Mouse (Mus musculus) myocyte (in vitro differentiated cells): ENCODE results near the gene Pak4. TPM values are rescaled to one million over a fixed set of nuclear protein-coding genes. Genes with fewer than 3 reads are reported as not detected.
"Not testable (repeated sequence)": the region's sequence is repeated elsewhere in the genome, so short reads cannot be mapped to it uniquely, and the experiment has no call there.

Experiments used
- H3K27me3 ChIP-seq: one replicate; pipeline ENCODE4 v1.6.1; 2011; ENCODE audit not compliant: control insufficient read depth, insufficient read depth, insufficient read length
- H3K36me3 ChIP-seq: one replicate; pipeline ENCODE4 v1.6.1; 2011; ENCODE audit not compliant: control insufficient read depth, insufficient read depth
- H3K4me2 ChIP-seq: one replicate; pipeline ENCODE4 v1.6.1; 2011; ENCODE audit warnings: low read depth, control low read depth
- H3K4me3 ChIP-seq: one replicate; pipeline ENCODE4 v1.5.1; 2011; ENCODE audit warnings: mild to moderate bottlenecking, control low read depth, moderate library complexity
- H3K79me2 ChIP-seq: one replicate; pipeline ENCODE4 v1.6.1; 2011; ENCODE audit not compliant: control insufficient read depth, insufficient read depth
- H3ac ChIP-seq: one replicate; pipeline ENCODE4 v1.6.1; 2011; ENCODE audit not compliant: control insufficient read depth, insufficient read length
- CEBPB ChIP-seq: IDR thresholded peaks from 2 replicates; pipeline ENCODE4 v1.6.1; 2011; ENCODE audit warnings: mild to moderate bottlenecking, moderate library complexity; ENCODE audit not compliant: poor library complexity, insufficient read depth, severe bottlenecking
- E2F4 ChIP-seq: IDR thresholded peaks from one replicate; pipeline ENCODE4 v1.6.1; 2011; ENCODE audit warnings: mild to moderate bottlenecking, control low read depth, moderate library complexity; ENCODE audit not compliant: insufficient read depth
- MAX ChIP-seq: IDR thresholded peaks from one replicate; pipeline ENCODE4 v1.6.1; 2011; ENCODE audit warnings: low read depth, mild to moderate bottlenecking, control low read depth
- MYOD1 ChIP-seq, 3 experiments: IDR thresholded peaks; one replicate each; pipeline ENCODE4 v1.6.1; 2011; ENCODE audit warnings: control low read depth in 2 of 3, low read depth in 2 of 3, mild to moderate bottlenecking in 2 of 3, moderate library complexity in 1 of 3; ENCODE audit not compliant: insufficient read length in 2 of 3, control insufficient read depth in 1 of 3
- MYOG ChIP-seq, 3 experiments: IDR thresholded peaks; one replicate each; pipeline ENCODE4 v1.6.1; 2011; ENCODE audit warnings: control low read depth in 2 of 3, low read depth in 2 of 3, mild to moderate bottlenecking in 2 of 3; ENCODE audit not compliant: insufficient read length in 2 of 3, control insufficient read depth in 1 of 3, insufficient read depth in 1 of 3
- POLR2A ChIP-seq: IDR thresholded peaks from one replicate; pipeline ENCODE4 v1.6.1; 2011; ENCODE audit warnings: low read depth, mild to moderate bottlenecking, control low read depth, moderate library complexity; ENCODE audit not compliant: insufficient read length
- POLR2AphosphoS2 ChIP-seq: IDR thresholded peaks from one replicate; pipeline ENCODE4 v1.6.1; 2011; ENCODE audit warnings: low read depth, control low read depth; ENCODE audit not compliant: insufficient read length
- REST ChIP-seq: IDR thresholded peaks from one replicate; pipeline ENCODE4 v1.6.1; 2011; ENCODE audit warnings: mild to moderate bottlenecking, control low read depth, moderate library complexity; ENCODE audit not compliant: insufficient read depth, insufficient read length
- SRF ChIP-seq: IDR thresholded peaks from one replicate; pipeline ENCODE4 v1.6.1; 2011; ENCODE audit warnings: low read depth; ENCODE audit not compliant: control insufficient read depth, insufficient read length
- TCF12 ChIP-seq: IDR thresholded peaks from one replicate; pipeline ENCODE4 v1.6.1; 2011; ENCODE audit warnings: mild to moderate bottlenecking, control low read depth; ENCODE audit not compliant: poor library complexity, insufficient read depth, severe bottlenecking
- TCF3 ChIP-seq: IDR thresholded peaks from one replicate; pipeline ENCODE4 v1.6.1; 2011; ENCODE audit warnings: low read depth, control low read depth; ENCODE audit not compliant: insufficient read length
- USF1 ChIP-seq: IDR thresholded peaks from one replicate; pipeline ENCODE4 v1.6.1; 2011; ENCODE audit warnings: low read depth, mild to moderate bottlenecking, control low read depth, moderate library complexity
- polyA plus RNA-seq: library from polyadenylated mRNA; unstranded; fragments of >200 nt; fragmentation: generic; extraction: Trizol; gene quantifications from one replicate; pipeline ENCODE4 v1.2.1, GENCODE M21; 2012; ENCODE audit warnings: missing spikeins

Gene Pak4
- polyA plus RNA-seq, 1 experiment = 27.5 TPM

DNA sequence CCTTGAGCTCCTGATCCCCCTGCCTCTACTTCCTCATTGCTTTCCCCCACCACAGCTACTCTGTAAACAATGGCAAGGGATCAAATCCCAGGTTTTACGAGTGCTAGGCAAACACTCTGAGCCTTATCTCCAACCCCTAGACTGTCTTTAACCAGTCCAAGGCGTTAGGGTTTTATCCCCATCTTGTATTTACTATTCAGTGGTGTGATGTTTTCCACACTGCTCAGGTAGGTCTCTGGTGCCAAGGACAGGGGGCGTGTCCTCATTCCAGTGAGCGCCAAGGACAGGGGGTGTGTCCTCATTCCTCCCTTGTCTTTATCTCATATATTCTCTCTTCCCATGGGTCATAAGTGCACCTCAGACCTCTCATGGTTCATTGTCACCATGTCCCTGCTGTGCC, 57.5 kb downstream of the Pak4 start, which contains the start of gene Sycn:
Gene Sycn (plus strand): TSS at position 360 of the 400 bp plus-strand sequence.
- TF ChIP-seq POLR2AphosphoS2 (no peak), POLR2A (no peak), MAX (no peak), TCF12 (no peak), MYOD1 (IDR thresholded peaks at IDR 0.05; ENCODE audit: control insufficient read depth in 1 of 3, insufficient read length in 2 of 3, low read depth in 2 of 3) (no peak), SRF (no peak), USF1 (no peak), CEBPB (no peak), MYOG (IDR thresholded peaks at IDR 0.05; ENCODE audit: control insufficient read depth in 1 of 3, insufficient read depth in 1 of 3, insufficient read length in 2 of 3, low read depth in 2 of 3) (no peak), E2F4 (no peak), REST (no peak), TCF3 (no peak)
- no peak within 1 kb of the TSS for H3ac ChIP-seq
- no peak within 1 kb of the TSS for H3K4me3 ChIP-seq
- H3K27me3 ChIP-seq = peaks cover 25% of the 10 kb centered on the region
- H3K4me2 ChIP-seq = no peak within 1 kb of the TSS
- no peaks in the 10 kb centered on the region for H3K79me2 ChIP-seq
- no peaks in the 10 kb centered on the region for H3K36me3 ChIP-seq

DNA sequence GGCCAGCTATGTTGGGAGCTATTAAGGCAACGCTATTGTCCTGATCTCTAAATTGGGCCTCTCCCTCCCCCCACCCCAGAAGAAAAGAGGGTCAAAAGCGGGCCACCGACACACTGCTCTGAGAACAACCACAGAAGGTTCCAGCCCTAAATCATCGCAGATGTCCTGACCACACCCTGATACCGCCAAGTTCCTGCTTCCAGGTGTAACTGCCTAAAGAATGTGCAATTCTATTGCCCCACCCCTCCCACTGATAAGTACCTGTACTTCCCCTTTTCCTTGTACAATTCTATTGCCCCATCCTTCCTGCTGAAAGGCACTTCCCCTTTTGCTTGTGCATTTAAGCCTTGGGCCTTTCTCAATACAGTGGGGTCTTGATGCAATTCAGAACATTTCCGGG, 59.1 kb downstream of the Pak4 start:
- not testable (repeated sequence) for H3K36me3 ChIP-seq, H3ac ChIP-seq, H3K4me2 ChIP-seq, H3K27me3 ChIP-seq, H3K4me3 ChIP-seq, H3K79me2 ChIP-seq

DNA sequence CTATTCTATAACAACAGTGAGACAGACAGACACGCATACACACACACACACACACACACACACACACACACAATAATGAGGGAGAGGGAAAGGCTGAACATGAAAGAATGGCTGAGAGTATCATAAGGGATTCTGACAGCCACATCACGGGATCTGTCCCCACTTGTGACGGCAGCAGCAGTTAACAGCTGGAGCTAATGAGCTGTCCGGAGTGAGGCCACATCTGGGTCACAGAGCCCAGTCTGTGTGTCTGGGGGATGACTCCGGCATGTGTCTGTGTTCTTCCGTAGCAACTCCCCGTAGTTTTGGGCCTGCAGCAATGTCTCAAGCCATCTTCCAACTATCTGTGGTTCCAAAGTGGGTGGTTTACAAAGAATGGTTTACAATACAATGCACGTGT, 66.0 kb downstream of the Pak4 start:
- peaks cover 22% of the 10 kb centered on the region for H3K27me3 ChIP-seq
- no peak overlapping the region for H3K4me2 ChIP-seq
- no peaks in the 10 kb centered on the region for H3K36me3 ChIP-seq
- H3K79me2 ChIP-seq = no peaks in the 10 kb centered on the region
- H3ac ChIP-seq = no peak overlapping the region
- H3K4me3 ChIP-seq = no peak overlapping the region
- TF ChIP-seq REST (no peak), POLR2AphosphoS2 (no peak)

DNA sequence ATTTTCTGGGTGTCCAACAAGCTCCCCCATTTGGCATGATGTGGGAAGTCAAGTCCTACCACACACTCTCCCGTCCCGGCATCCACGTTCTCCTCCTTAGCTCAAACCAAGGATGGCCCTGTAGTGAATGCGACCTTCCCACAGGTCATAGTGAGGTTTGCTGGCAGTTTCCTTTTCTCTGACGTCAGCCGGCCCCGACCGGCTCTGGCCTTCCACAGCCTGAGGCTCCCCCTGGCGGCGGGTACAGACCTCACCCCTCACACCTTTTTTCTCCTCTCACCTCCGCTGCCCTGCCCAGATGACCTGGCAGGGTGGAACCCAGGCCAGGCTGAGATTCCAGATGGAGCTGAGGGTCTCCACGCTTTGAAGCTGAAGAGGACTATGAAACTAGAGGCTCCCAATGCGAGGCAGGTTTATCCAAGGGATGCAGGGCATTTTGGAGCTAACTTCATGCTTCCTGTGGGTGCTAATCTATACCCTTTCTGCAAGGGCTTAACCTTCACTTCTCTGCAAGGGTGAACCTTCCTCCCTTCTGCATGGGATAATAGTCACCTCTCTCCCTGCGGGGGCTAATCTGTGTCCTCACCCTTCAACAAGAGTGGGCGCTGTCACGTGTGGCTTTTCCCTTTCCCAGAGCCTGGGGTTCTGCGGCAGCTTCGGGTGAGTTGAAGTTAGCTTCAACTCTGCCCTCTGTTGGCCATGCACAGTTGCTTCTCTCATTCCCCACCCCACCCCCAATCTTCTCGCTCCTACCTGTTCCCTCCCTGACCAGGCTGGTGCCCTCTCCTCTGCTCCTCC, 69.9 kb downstream of the Pak4 start:
- no peak for TF ChIP-seq POLR2A
- no peak overlapping the region for H3ac ChIP-seq
- H3K36me3 ChIP-seq = no peaks in the 10 kb centered on the region
- H3K4me3 ChIP-seq = no peak overlapping the region
- peaks cover 19% of the 10 kb centered on the region for H3K27me3 ChIP-seq
- H3K79me2 ChIP-seq = no peaks in the 10 kb centered on the region
- no peak overlapping the region for H3K4me2 ChIP-seq

DNA sequence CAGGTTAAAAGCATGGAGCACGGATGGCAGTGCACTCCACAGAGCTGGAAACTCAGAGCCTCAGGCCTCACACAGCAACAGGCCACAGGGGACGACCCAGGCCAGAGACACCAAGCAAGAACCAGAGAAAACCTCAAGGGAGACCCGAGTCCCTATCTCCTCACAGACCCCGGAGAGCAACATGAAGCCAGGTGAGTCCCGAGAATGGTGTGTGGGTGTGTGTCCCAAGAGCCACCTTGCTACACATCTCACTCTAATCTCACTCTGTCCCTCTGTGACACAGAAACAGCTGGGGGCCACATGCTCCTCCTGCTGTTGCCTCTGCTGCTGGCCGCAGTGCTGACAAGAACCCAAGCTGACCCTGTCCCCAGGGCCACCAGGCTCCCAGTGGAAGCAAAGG, 75.4 kb downstream of the Pak4 start, which contains the start of gene Ifnl3:
Gene Ifnl3 (plus strand): TSS at position 301 of the 400 bp plus-strand sequence.
- not testable (repeated sequence) for H3K36me3 ChIP-seq, H3K4me3 ChIP-seq, H3K79me2 ChIP-seq, H3K4me2 ChIP-seq, H3ac ChIP-seq
- H3K27me3 ChIP-seq = peaks cover 20% of the 10 kb centered on the region

DNA sequence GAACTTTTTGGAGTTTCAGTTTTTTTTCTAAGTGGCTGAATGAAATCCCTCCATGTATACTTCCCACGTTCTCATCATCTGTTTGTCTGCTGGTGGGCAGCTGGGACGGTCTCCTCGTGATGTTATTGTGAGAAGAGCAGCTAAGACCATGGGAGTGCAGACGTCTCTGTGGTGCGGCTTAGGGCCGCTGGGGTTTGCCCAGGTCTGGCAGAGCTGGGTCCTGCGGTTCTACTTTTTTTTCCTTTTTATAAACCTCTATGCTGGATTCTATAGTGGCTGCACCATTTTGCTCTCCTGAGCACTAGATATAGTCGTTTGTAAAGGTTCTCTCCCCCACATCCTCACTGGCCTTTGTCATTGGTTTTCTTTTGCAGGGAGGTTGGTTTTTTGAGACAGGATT, 86.5 kb downstream of the Pak4 start:
- Histone ChIP-seq H3K36me3 (no peaks in the 10 kb centered on the region), H3K79me2 (no peaks in the 10 kb centered on the region), H3K4me2 (no peak overlapping the region), H3K27me3 (peaks cover 21% of the 10 kb centered on the region), H3ac (no peak overlapping the region), H3K4me3 (no peak overlapping the region)
- TF ChIP-seq MYOG (IDR thresholded peaks at IDR 0.05; ENCODE audit: control insufficient read depth in 1 of 3, insufficient read depth in 1 of 3, insufficient read length in 2 of 3, low read depth in 2 of 3) (no peak), E2F4 (no peak), CEBPB (no peak), REST (no peak), TCF12 (no peak), MYOD1 (IDR thresholded peaks at IDR 0.05; ENCODE audit: control insufficient read depth in 1 of 3, insufficient read length in 2 of 3, low read depth in 2 of 3) (no peak)

DNA sequence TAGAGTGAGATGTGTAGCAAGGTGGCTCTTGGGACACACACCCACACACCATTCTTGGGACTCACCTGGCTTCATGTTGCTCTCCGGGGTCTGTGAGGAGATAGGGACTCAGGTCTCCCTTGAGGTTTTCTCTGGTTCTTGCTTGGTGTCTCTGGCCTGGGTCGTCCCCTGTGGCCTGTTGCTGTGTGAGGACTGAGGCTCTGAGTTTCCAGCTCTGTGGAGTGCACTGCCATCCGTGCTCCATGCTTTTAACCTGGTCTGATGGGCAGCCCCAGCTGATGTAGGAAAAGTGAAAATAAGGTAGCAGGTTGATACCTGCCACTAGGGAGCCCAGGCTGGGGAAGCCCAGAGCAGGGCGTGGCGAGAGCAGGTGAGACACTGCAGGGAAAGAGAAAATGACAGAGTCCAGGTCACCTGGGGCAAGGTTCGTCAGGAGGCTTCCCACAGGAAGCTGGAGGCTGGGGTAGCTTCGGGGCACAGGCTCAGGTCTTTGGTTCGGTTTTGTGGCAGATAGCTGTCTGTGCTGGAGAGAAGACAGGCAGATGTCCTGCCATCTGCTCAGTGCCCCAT, 87.5 kb downstream of the Pak4 start, which contains the start of gene Ifnl2:
Gene Ifnl2 (minus strand): TSS at position 51 of the 570 bp plus-strand sequence.
- H3K36me3 ChIP-seq, H3K4me3 ChIP-seq, H3K4me2 ChIP-seq, H3ac ChIP-seq, H3K79me2 ChIP-seq: not testable (repeated sequence)
- peaks cover 27% of the 10 kb centered on the region for H3K27me3 ChIP-seq

DNA sequence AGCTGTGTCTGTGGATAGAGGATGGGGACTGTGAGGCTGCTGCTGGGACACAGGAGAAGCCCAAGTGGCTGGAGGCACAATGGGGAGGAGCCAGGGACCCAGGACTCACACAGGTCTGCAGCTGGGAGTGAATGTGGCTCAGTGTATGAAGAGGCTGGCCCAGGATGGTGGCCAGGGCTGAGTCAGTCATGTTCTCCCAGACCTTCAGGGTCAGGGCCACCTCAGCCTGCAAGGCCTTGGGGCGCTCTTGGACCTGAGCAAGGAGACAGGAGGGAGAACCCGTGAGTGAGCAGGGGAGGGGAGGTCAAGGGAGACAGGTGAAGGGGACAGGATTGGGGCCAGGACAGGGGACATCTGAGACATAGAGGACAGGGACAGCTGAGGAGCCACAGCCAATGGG, 88.9 kb downstream of the Pak4 start:
- not testable (repeated sequence) for H3K79me2 ChIP-seq, H3ac ChIP-seq, H3K4me2 ChIP-seq, H3K4me3 ChIP-seq, H3K36me3 ChIP-seq
- peaks cover 33% of the 10 kb centered on the region for H3K27me3 ChIP-seq
